Mouse (Mus musculus): Measurements from ENCODE around the gene Srgap3.

Gene Srgap3

GRCm38 (mm10) chr6:112946895-112947436 lies at the start of gene Srgap3:
Srgap3 (minus strand) TSS chr6:112947266.
- DNase-seq = peak; percentile 89 to 96

- no peak for DNase-seq
Observed at GRCm38 (mm10) chr6:112995708-112996107, 48.6 kb upstream of the Srgap3 start.

GRCm38 (mm10) chr6:112990119-112990518 lies 43.1 kb upstream of the Srgap3 start:
- no peak for DNase-seq

GRCm38 (mm10) chr6:112985362-112986314 lies 38.6 kb upstream of the Srgap3 start:
- DNase-seq = no peak

- peak in 1 of 2 experiments; percentile 27 for DNase-seq
Observed at GRCm38 (mm10) chr6:112982241-112982640, 35.2 kb upstream of the Srgap3 start.

- DNase-seq = no peak
Observed at GRCm38 (mm10) chr6:112978947-112979346, 31.9 kb upstream of the Srgap3 start.

GRCm38 (mm10) chr6:112977246-112977645 lies 30.2 kb upstream of the Srgap3 start:
- no peak for DNase-seq

- no peak for DNase-seq
Observed at GRCm38 (mm10) chr6:112976541-112976940, 29.5 kb upstream of the Srgap3 start.

- no peak for DNase-seq
Observed at GRCm38 (mm10) chr6:112976136-112976535, 29.1 kb upstream of the Srgap3 start.

- DNase-seq = no peak
Observed at GRCm38 (mm10) chr6:112973786-112974720, 27.0 kb upstream of the Srgap3 start.

GRCm38 (mm10) chr6:112972858-112973631 lies 26.0 kb upstream of the Srgap3 start:
- no peak for DNase-seq

GRCm38 (mm10) chr6:112972127-112972526 lies 25.1 kb upstream of the Srgap3 start:
- DNase-seq = no peak

GRCm38 (mm10) chr6:112971116-112971768 lies 24.2 kb upstream of the Srgap3 start:
- no peak for DNase-seq

GRCm38 (mm10) chr6:112967359-112967758 lies 20.3 kb upstream of the Srgap3 start:
- DNase-seq = no peak

GRCm38 (mm10) chr6:112958360-112958759 lies 11.3 kb upstream of the Srgap3 start:
- no peak for DNase-seq

GRCm38 (mm10) chr6:112957583-112958280 lies 10.7 kb upstream of the Srgap3 start:
- no peak for DNase-seq

GRCm38 (mm10) chr6:112955773-112956172 lies 8.7 kb upstream of the Srgap3 start:
- DNase-seq = no peak

GRCm38 (mm10) chr6:112953905-112954304 lies 6.8 kb upstream of the Srgap3 start:
- DNase-seq = no peak

- DNase-seq = peak in 1 of 2 experiments; percentile 59
Observed at GRCm38 (mm10) chr6:112951254-112951653, 4.2 kb upstream of the Srgap3 start.

GRCm38 (mm10) chr6:112950205-112951110 lies 3.4 kb upstream of the Srgap3 start:
- no peak for DNase-seq

Data from cerebellum, adult 18-20 months (tissue).